Mouse (Mus musculus) hindbrain, embryonic 12.5 days (tissue): ENCODE data around the gene Ghitm. TPM values are rescaled to one million over a fixed set of nuclear protein-coding genes. Genes with fewer than 3 reads are reported as not detected.

Source experiments
- ATAC-seq: fragments of 200-750 bp; cut with Nextera tagmentation; 2 replicates; pipeline ENCODE4 v1.8.0; 2017; ENCODE audit warnings: moderate TSS enrichment; ENCODE audit not compliant: low FRiP score
- H3K27ac ChIP-seq: fragments of 300-500 bp; sonication (generic); 2 replicates; pipeline ENCODE4 v1.5.1; 2016; ENCODE audit warnings: mild to moderate bottlenecking
- H3K27me3 ChIP-seq: fragments of 300-500 bp; sonication (generic); 2 replicates; pipeline ENCODE4 v1.6.1; 2016; ENCODE audit warnings: mild to moderate bottlenecking
- H3K36me3 ChIP-seq: fragments of 300-500 bp; sonication (generic); 2 replicates; pipeline ENCODE4 v1.6.1; 2016; ENCODE audit warnings: mild to moderate bottlenecking
- H3K4me1 ChIP-seq: fragments of 300-500 bp; sonication (generic); 2 replicates; pipeline ENCODE4 v1.6.1; 2016
- H3K4me2 ChIP-seq: fragments of 300-500 bp; sonication (generic); replicated peaks from 2 replicates; pipeline ENCODE4 v1.6.1; 2016; ENCODE audit warnings: mild to moderate bottlenecking
- H3K4me3 ChIP-seq: fragments of 300-500 bp; sonication (generic); 2 replicates; pipeline ENCODE4 v1.5.1; 2016; ENCODE audit warnings: mild to moderate bottlenecking
- H3K9ac ChIP-seq: fragments of 300-500 bp; sonication (generic); 2 replicates; pipeline ENCODE4 v1.6.1; 2016; ENCODE audit warnings: mild to moderate bottlenecking, moderate library complexity
- H3K9me3 ChIP-seq: fragments of 300-500 bp; sonication (generic); replicated peaks from 2 replicates; pipeline ENCODE4 v1.6.1; 2016; ENCODE audit warnings: mild to moderate bottlenecking
- WGBS: fragments of 180-500 bp; shearing (Covaris S2); methylation state at CpG from one replicate; pipeline ENCODE4 v1.1.7; 2016; 5-methylcytosine and 5-hydroxymethylcytosine counted together
- polyA plus RNA-seq: library from polyadenylated mRNA; unstranded; fragments of >200 nt; fragmentation: Nextera tagmentation; extraction: Ambion mirVana; gene quantifications from 2 replicates; pipeline ENCODE4 v1.2.1, GENCODE M21; 2016

Ghitm gene
- polyA plus RNA-seq, 1 experiment from 2014 or later: 185 TPM

DNA sequence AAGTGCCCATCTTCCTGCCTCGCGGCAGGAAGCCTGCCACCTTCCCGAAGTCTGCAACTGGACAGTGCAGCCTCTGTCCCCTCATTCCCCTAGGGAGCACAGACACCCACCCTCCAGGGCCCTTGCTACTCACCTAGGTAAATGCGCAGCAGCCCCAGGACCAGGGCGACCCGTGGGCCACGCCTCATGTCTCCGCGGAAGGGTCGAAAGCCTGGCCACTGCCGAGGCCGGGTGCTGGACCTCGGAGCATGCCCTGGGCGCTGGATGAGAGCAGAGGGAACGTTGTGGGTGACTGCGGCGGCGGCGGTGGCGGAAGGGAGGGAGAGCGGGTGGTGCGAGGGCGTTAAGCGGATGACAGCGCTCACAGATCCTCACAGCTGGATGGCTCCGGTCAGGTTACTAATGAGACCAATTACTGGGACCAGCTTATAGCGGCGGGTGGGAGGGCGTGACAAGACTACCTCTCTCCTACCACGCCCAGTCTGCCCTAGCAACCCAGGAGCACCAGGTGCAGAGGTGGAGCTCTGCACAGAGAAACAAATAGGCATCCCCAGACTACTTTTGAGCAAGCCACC is 37.0 kb downstream of the Ghitm start, which contains the start of gene Cdhr1:
Gene Cdhr1, minus strand, starts transcription at position 392 of the 575 bp plus-strand sequence.
- Histone ChIP-seq H3K36me3 (no peaks in the 10 kb centered on the region), H3K4me2 (peak within 1 kb of the TSS; percentile 79), H3K9ac (peak within 1 kb of the TSS; percentile 53), H3K27me3 (peaks cover 30% of the 10 kb centered on the region), H3K27ac (no peak within 1 kb of the TSS), H3K9me3 (no peaks in the 10 kb centered on the region), H3K4me1 (peaks cover 9% of the 10 kb centered on the region), H3K4me3 (peak within 1 kb of the TSS; percentile 38)
- peak; percentile 80 for ATAC-seq
- WGBS: 1% methylated on average over 30 of the region's 30 CpGs

DNA sequence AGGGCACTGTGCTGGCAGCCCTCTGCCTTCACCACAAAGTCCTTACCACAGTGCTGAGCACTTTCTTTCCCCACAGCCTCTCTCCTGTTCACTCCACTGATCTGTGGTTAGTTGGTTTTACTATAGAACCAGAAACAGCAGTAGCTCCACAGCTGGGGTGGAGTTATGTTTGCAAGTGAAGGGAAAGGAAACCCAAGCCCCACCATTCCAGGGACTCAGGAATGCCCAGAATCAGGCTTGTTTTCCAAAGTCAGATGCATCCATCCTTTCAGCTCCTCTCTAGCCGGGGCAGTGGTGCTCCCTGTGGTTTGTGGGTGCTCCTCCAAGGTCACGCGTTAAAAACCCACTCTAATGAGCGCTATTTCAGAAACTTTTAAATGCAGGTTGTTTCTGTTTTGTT is 39.5 kb downstream of the Ghitm start:
- Histone ChIP-seq H3K9me3 (no peaks in the 10 kb centered on the region), H3K27ac (no peak overlapping the region), H3K4me3 (no peak overlapping the region), H3K9ac (no peak overlapping the region), H3K27me3 (peaks cover 30% of the 10 kb centered on the region), H3K4me1 (peaks cover 9% of the 10 kb centered on the region), H3K4me2 (no peak overlapping the region), H3K36me3 (no peaks in the 10 kb centered on the region)
- no peak for ATAC-seq
- WGBS: 82% methylated on average over 4 of the region's 4 CpGs

DNA sequence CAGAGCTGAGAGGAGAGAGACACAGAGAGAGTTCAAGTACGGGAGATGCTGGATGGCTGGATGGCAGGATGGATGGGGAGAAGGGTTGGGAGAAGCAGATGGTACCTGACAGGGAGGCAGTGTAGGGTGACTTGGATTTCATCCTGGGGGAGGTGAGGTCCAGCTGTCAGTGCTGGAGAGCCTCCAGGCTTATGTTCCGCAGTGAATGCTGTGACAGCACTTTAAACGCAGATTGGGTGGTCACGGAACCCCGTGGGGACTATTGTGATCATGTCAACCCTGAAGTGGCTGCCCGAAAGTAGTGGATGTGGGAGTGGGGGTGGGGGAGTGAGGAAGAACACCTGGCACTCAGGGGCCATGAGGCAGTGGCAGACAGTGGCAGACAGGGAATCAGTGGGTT is 40.6 kb downstream of the Ghitm start:
- H3K4me2 ChIP-seq: no peak overlapping the region
- H3K27ac ChIP-seq: no peak overlapping the region
- ATAC-seq: no peak
- peaks cover 9% of the 10 kb centered on the region for H3K4me1 ChIP-seq
- H3K9me3 ChIP-seq: no peaks in the 10 kb centered on the region
- 66% methylated on average over 6 of the region's 6 CpGs for WGBS
- H3K27me3 ChIP-seq: peaks cover 29% of the 10 kb centered on the region
- no peaks in the 10 kb centered on the region for H3K36me3 ChIP-seq
- no peak overlapping the region for H3K9ac ChIP-seq
- H3K4me3 ChIP-seq: no peak overlapping the region

- WGBS: 39% methylated on average over 4 of the region's 4 CpGs
- H3K4me2 ChIP-seq: no peak overlapping the region
- H3K27me3 ChIP-seq: no peaks in the 10 kb centered on the region
- ATAC-seq: no peak
- H3K4me3 ChIP-seq: no peak overlapping the region
- H3K9ac ChIP-seq: no peak overlapping the region
- H3K9me3 ChIP-seq: no peaks in the 10 kb centered on the region
- no peaks in the 10 kb centered on the region for H3K4me1 ChIP-seq
- no peak overlapping the region for H3K27ac ChIP-seq
- no peaks in the 10 kb centered on the region for H3K36me3 ChIP-seq
Measured at GRCm38 (mm10) chr14:37083755-37084154, 51.3 kb downstream of the Ghitm start.

DNA sequence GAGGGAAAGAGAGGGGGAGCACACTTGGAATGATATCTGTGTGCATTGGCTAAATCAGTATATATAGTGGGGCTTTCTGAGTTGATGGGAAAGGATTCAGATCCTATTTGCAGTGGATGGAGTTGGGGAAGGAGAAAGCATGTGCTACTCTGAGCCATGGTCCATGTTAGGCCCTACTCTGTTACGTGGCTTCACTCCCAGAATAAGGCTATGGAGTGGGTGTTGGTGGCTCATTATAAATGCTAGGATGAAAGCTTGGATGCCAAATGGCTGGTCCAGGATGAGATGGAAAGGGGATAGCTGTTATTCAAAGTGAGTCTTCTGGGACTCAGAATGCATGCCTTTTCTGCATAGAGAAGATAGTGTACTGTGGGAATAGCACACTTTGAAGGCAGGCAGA is 54.3 kb downstream of the Ghitm start:
- no peaks in the 10 kb centered on the region for H3K9me3 ChIP-seq
- no peaks in the 10 kb centered on the region for H3K27me3 ChIP-seq
- no peaks in the 10 kb centered on the region for H3K36me3 ChIP-seq
- no peak overlapping the region for H3K9ac ChIP-seq
- no peaks in the 10 kb centered on the region for H3K4me1 ChIP-seq
- no peak overlapping the region for H3K27ac ChIP-seq
- 83% methylated on average over 1 of the region's 1 CpGs for WGBS
- H3K4me2 ChIP-seq: no peak overlapping the region
- H3K4me3 ChIP-seq: no peak overlapping the region
- ATAC-seq: no peak

Other genes starting within 250 kb of the Ghitm start
- 58.0 and 59.4 TPM in 2 replicates for gene Ccser2, start 166.5 kb downstream of the Ghitm start, polyA plus RNA-seq
- not detected in 2 replicates for gene Rgr, start 86.3 kb downstream of the Ghitm start, polyA plus RNA-seq
- not detected in 2 replicates for gene Lrit1, start 80.4 kb downstream of the Ghitm start, polyA plus RNA-seq
- gene Lrit2, start 67.3 kb downstream of the Ghitm start, polyA plus RNA-seq: not detected in 2 replicates
- 1.8 and 2.4 TPM in 2 replicates for gene Cdhr1, start 36.9 kb downstream of the Ghitm start, polyA plus RNA-seq
- not detected in 2 replicates for gene 2610528A11Rik, start 21.2 kb downstream of the Ghitm start, polyA plus RNA-seq